Mouse (Mus musculus) testis, adult 2 months (tissue): ENCODE measurements at regions not wholly inside any gene's neighbourhood (a gene's known extent, or its start where the extent isn't known, plus 50 kb on each side); places are given as distances from the start of the nearest gene placed in this dataset.

Experiments
- CTCF ChIP-seq: fragments of 200-500 bp; IDR thresholded peaks from 2 replicates; pipeline ENCODE4 v1.5.1; 2012; ENCODE audit warnings: low read depth, mild to moderate bottlenecking, inconsistent platforms, low read length, moderate library complexity; ENCODE audit not compliant: control insufficient read depth, insufficient read depth, insufficient replicate concordance
- POLR2A ChIP-seq: fragments of 200-500 bp; IDR thresholded peaks from 2 replicates; pipeline ENCODE4 v1.6.1; 2012; ENCODE audit warnings: low read depth, mild to moderate bottlenecking, inconsistent platforms, low read length, moderate library complexity; ENCODE audit not compliant: control insufficient read depth

GRCm38 (mm10) chr10:17487460-17487859 is 235.6 kb upstream of the Cited2 start:
- TF ChIP-seq POLR2A (no peak), CTCF (no peak)
